Mouse (Mus musculus): ENCODE results near the gene Gm9508. TPM values are rescaled to one million over a fixed set of nuclear protein-coding genes. Genes with fewer than 3 reads are reported as not detected.
A peak's percentile ranks its signal among the peaks of the same experiment; 100 is the strongest.

The Gm9508 gene
- polyA plus RNA-seq, 1 experiment from 2014 or later: not detected

DNA sequence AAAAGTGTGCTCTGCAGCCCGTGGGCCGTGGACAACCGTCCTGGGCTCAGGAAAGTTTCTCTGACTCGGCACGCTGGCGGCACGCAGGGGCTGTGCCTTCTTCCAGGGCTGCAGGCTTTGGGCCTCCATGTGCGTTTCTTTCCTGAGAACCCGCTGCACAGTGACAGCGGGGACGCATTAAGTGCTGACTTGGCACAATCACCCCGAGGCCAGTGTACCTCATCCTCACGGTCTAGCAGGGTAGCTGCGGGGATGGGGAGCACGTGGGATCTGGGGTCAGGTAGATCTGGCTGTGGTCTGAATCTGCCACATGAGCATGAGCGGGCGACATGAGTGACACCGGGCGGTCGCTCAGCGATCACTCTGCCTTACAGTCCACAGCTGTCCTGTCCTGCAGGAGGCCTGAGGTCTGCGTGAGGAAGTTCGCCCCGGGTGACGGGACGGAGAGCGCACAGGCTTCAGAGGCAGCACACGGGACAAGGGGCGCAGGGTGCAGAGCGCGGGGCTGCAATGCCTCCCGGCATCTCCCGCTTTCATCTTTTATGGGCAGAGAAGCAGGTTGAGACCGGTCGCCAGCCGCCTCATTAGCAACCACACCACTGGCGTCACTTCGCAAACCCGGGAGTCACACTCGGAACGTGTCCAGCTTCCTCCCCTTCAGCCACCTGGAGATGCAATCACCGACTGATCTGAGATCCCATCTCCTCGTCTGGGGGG is 32.9 kb downstream of the Gm9508 start:
- peaks cover 10% of the 10 kb centered on the region; the same call in 1 of the 2 replicates for H3K9me3 ChIP-seq
- DNase-seq (ENCODE audit: low spot score): no peak
- no peaks in the 10 kb centered on the region for H3K36me3 ChIP-seq
- no peak overlapping the region for H3K4me3 ChIP-seq
- 0 out of 2 replicates have a peak, but pooled peaks cover 3% of the 10 kb centered on the region for H3K4me1 ChIP-seq (replicated peaks)
- 60% methylated on average over 43 of the region's 43 CpGs for WGBS
- peaks cover 12% of the 10 kb centered on the region for H3K27me3 ChIP-seq (ENCODE audit: insufficient read depth, poor library complexity, severe bottlenecking)
- H3K27ac ChIP-seq: no peak overlapping the region

- Histone ChIP-seq H3K27me3 (ENCODE audit: insufficient read depth, poor library complexity, severe bottlenecking) (peaks cover under 1% of the 10 kb centered on the region; the same call in 1 of the 2 replicates), H3K4me3 (no peak overlapping the region), H3K9me3 (peaks cover 10% of the 10 kb centered on the region; the same call in 1 of the 2 replicates), H3K36me3 (no peaks in the 10 kb centered on the region), H3K4me1 (replicated peaks) (0 out of 2 replicates have a peak, but pooled peaks cover 4% of the 10 kb centered on the region), H3K27ac (no peak overlapping the region)
- WGBS: 80% methylated on average over 15 of the region's 15 CpGs
- no peak for DNase-seq (ENCODE audit: low spot score)
Measured at GRCm38 (mm10) chr10:77658286-77658994, 38.6 kb downstream of the Gm9508 start.

- H3K4me1 ChIP-seq (replicated peaks): peaks cover 8% of the 10 kb centered on the region; the same call in 1 of the 2 replicates
- no peak for DNase-seq (ENCODE audit: low spot score)
- no peak overlapping the region for H3K4me3 ChIP-seq
- H3K27me3 ChIP-seq (ENCODE audit: insufficient read depth, poor library complexity, severe bottlenecking): no peaks in the 10 kb centered on the region
- no peak overlapping the region for H3K27ac ChIP-seq
- no peaks in the 10 kb centered on the region for H3K9me3 ChIP-seq
- WGBS: 89% methylated on average over 9 of the region's 9 CpGs
- peaks cover 3% of the 10 kb centered on the region; the same call in 1 of the 2 replicates for H3K36me3 ChIP-seq
Measured at GRCm38 (mm10) chr10:77652046-77652445, 45.0 kb downstream of the Gm9508 start.

GRCm38 (mm10) chr10:77647901-77648300 is 49.1 kb downstream of the Gm9508 start:
- Histone ChIP-seq H3K27ac (no peak overlapping the region), H3K4me3 (no peak overlapping the region), H3K9me3 (no peaks in the 10 kb centered on the region), H3K27me3 (ENCODE audit: insufficient read depth, poor library complexity, severe bottlenecking) (no peaks in the 10 kb centered on the region), H3K4me1 (replicated peaks) (peaks cover 8% of the 10 kb centered on the region; the same call in 1 of the 2 replicates), H3K36me3 (peaks cover 45% of the 10 kb centered on the region)
- no peak for DNase-seq (ENCODE audit: low spot score)
- 83% methylated on average over 8 of the region's 8 CpGs for WGBS

GRCm38 (mm10) chr10:77647461-77647860 is 49.6 kb downstream of the Gm9508 start:
- 78% methylated on average over 1 of the region's 1 CpGs for WGBS
- no peak for DNase-seq (ENCODE audit: low spot score)
- H3K4me1 ChIP-seq (replicated peaks): peaks cover 8% of the 10 kb centered on the region; the same call in 1 of the 2 replicates
- H3K4me3 ChIP-seq: no peak overlapping the region
- H3K27ac ChIP-seq: peak overlapping the region; percentile 29; the same call in 1 of the 2 replicates
- H3K36me3 ChIP-seq: peaks cover 48% of the 10 kb centered on the region
- no peaks in the 10 kb centered on the region for H3K27me3 ChIP-seq (ENCODE audit: insufficient read depth, poor library complexity, severe bottlenecking)
- no peaks in the 10 kb centered on the region for H3K9me3 ChIP-seq

Other genes starting within 250 kb of the Gm9508 start
- gene Fam207a, start 181.4 kb downstream of the Gm9508 start, polyA plus RNA-seq (2016; fragmentation: Nextera tagmentation; extraction: Ambion mirVana): 48.8 and 50.0 TPM in 2 replicates
- gene Itgb2, start 167.0 kb downstream of the Gm9508 start, polyA plus RNA-seq (2016; fragmentation: Nextera tagmentation; extraction: Ambion mirVana): 1.0 and 1.2 TPM in 2 replicates
- gene Pttg1ip, start 115.5 kb downstream of the Gm9508 start, polyA plus RNA-seq (2016; fragmentation: Nextera tagmentation; extraction: Ambion mirVana): 66.6 and 67.2 TPM in 2 replicates
- gene Sumo3, start 91.1 kb downstream of the Gm9508 start, polyA plus RNA-seq (2016; fragmentation: Nextera tagmentation; extraction: Ambion mirVana): 336 and 389 TPM in 2 replicates
- gene Gm49325, start 91.0 kb downstream of the Gm9508 start, polyA plus RNA-seq (2016; fragmentation: Nextera tagmentation; extraction: Ambion mirVana): 4.4 TPM in 1 of 2 replicates, not detected in the other
- 100 and 103 TPM in 2 replicates for gene Ube2g2, start 75.0 kb downstream of the Gm9508 start, polyA plus RNA-seq (2016; fragmentation: Nextera tagmentation; extraction: Ambion mirVana)
- gene Tspear, start 10.7 kb downstream of the Gm9508 start, polyA plus RNA-seq (2016; fragmentation: Nextera tagmentation; extraction: Ambion mirVana): 0.93 and 1.0 TPM in 2 replicates
- gene Gm19402, start 6.5 kb downstream of the Gm9508 start, polyA plus RNA-seq (2016; fragmentation: Nextera tagmentation; extraction: Ambion mirVana): not detected in 2 replicates
- not detected in 2 replicates for gene Gm10272, start 9.4 kb upstream of the Gm9508 start, polyA plus RNA-seq (2016; fragmentation: Nextera tagmentation; extraction: Ambion mirVana)
- not detected in 2 replicates for gene Gm10024, start 14.2 kb upstream of the Gm9508 start, polyA plus RNA-seq (2016; fragmentation: Nextera tagmentation; extraction: Ambion mirVana)
- gene Gm10142, start 18.6 kb upstream of the Gm9508 start, polyA plus RNA-seq (2016; fragmentation: Nextera tagmentation; extraction: Ambion mirVana): not detected in 2 replicates
- not detected in 2 replicates for gene Krtap12-1, start 23.4 kb upstream of the Gm9508 start, polyA plus RNA-seq (2016; fragmentation: Nextera tagmentation; extraction: Ambion mirVana)
- not detected in 2 replicates for gene Gm10100, start 29.3 kb upstream of the Gm9508 start, polyA plus RNA-seq (2016; fragmentation: Nextera tagmentation; extraction: Ambion mirVana)
- gene Gm18596, start 45.4 kb upstream of the Gm9508 start, polyA plus RNA-seq (2016; fragmentation: Nextera tagmentation; extraction: Ambion mirVana): not detected in 2 replicates
- not detected in 2 replicates for gene Gm9736, start 54.1 kb upstream of the Gm9508 start, polyA plus RNA-seq (2016; fragmentation: Nextera tagmentation; extraction: Ambion mirVana)
- gene Gm3233, start 62.4 kb upstream of the Gm9508 start, polyA plus RNA-seq (2016; fragmentation: Nextera tagmentation; extraction: Ambion mirVana): not detected in 2 replicates
- gene Gm3238, start 74.1 kb upstream of the Gm9508 start, polyA plus RNA-seq (2016; fragmentation: Nextera tagmentation; extraction: Ambion mirVana): not detected in 2 replicates
- not detected in 2 replicates for gene Gm7138, start 79.7 kb upstream of the Gm9508 start, polyA plus RNA-seq (2016; fragmentation: Nextera tagmentation; extraction: Ambion mirVana)
- gene Gm3250, start 85.3 kb upstream of the Gm9508 start, polyA plus RNA-seq (2016; fragmentation: Nextera tagmentation; extraction: Ambion mirVana): not detected in 2 replicates
- not detected in 2 replicates for gene Gm7137, start 91.0 kb upstream of the Gm9508 start, polyA plus RNA-seq (2016; fragmentation: Nextera tagmentation; extraction: Ambion mirVana)
- gene Gm9639, start 97.8 kb upstream of the Gm9508 start, polyA plus RNA-seq (2016; fragmentation: Nextera tagmentation; extraction: Ambion mirVana): not detected in 2 replicates
- not detected in 2 replicates for gene Gm19668, start 101.9 kb upstream of the Gm9508 start, polyA plus RNA-seq (2016; fragmentation: Nextera tagmentation; extraction: Ambion mirVana)
- gene Gm9507, start 114.6 kb upstream of the Gm9508 start, polyA plus RNA-seq (2016; fragmentation: Nextera tagmentation; extraction: Ambion mirVana): not detected in 2 replicates
- gene Gm2696, start 117.4 kb upstream of the Gm9508 start, polyA plus RNA-seq (2016; fragmentation: Nextera tagmentation; extraction: Ambion mirVana): not detected in 2 replicates
- gene Krtap10-4, start 129.9 kb upstream of the Gm9508 start, polyA plus RNA-seq (2016; fragmentation: Nextera tagmentation; extraction: Ambion mirVana): not detected in 2 replicates
- gene Krtap10-10, start 138.7 kb upstream of the Gm9508 start, polyA plus RNA-seq (2016; fragmentation: Nextera tagmentation; extraction: Ambion mirVana): not detected in 2 replicates
- gene Gm36176, start 149.6 kb upstream of the Gm9508 start, polyA plus RNA-seq (2016; fragmentation: Nextera tagmentation; extraction: Ambion mirVana): not detected in 2 replicates
- not detected in 2 replicates for gene Gm10318, start 155.6 kb upstream of the Gm9508 start, polyA plus RNA-seq (2016; fragmentation: Nextera tagmentation; extraction: Ambion mirVana)
- not detected in 2 replicates for gene Gm3285, start 164.7 kb upstream of the Gm9508 start, polyA plus RNA-seq (2016; fragmentation: Nextera tagmentation; extraction: Ambion mirVana)
- 2.6 and 4.1 TPM in 2 replicates for gene Lrrc3, start 205.3 kb upstream of the Gm9508 start, polyA plus RNA-seq (2016; fragmentation: Nextera tagmentation; extraction: Ambion mirVana)